Mouse (Mus musculus): ENCODE data around the gene Ssr4. TPM values are rescaled to one million over a fixed set of nuclear protein-coding genes. Genes with fewer than 3 reads are reported as not detected.
"Not testable (repeated sequence)": the region's sequence is repeated elsewhere in the genome, so short reads cannot be mapped to it uniquely, and the experiment has no call there.

Ssr4 gene
- polyA plus RNA-seq (2012; rRNA removed) = 239 and 253 TPM in 2 replicates

DNA sequence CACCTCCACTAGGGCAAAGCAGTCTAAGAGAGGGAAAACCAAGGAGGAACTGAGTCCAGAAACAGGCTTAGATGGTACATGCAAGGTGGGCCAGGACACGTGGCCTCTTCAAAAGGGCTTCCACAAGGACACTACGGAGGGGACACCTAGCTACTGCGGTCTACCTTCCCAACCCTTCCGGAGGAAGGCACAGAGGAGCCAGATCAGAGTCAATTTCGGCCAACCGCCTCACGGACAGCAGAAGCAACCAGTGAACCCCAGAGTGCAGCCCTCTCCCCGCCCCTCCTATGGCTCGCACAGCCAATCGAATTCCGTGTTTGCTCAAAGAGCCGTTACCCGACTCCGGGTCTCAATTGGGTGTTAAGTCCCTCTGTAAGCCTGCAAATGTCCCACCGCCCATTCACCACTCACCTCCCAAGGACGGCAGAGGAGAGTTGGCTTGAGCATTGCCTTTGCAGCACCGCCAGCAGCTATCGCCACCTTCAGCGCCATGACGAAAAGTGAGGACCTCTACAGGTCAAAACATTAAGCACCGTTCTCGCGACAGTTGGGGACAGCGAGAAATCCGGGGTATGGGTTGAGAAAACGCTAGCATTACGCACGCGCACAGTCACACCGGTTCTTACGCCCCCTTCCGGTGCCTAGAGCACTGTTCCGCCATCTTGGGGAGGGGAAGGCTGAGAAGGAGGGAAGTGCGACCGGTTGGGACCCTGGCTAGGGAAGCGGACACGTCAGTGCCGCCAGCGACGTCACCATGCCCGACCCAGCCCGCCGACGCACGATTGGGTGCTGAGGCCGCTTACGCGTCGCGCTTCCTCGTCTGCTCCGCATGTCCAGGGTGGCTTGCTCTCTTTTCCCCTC is at the start of gene Ssr4, which contains the start of gene Idh3g:
Ssr4 (plus strand) TSS at position 665 of the 861 bp plus-strand sequence.
Idh3g (minus strand) TSS at position 534 of the 861 bp plus-strand sequence.
- Histone ChIP-seq H3K4me1 (ENCODE audit: control insufficient read depth, insufficient read depth, low read length) (peaks cover 8% of the 10 kb centered on the region; the same call in 1 of the 2 replicates), H3K4me3 (ENCODE audit: insufficient read depth, low read depth, low read length) (peak within 1 kb of the TSS; percentile 62), H3K27ac (ENCODE audit: insufficient read depth, low read depth, low read length) (peak within 1 kb of the TSS; percentile 84), H3K27me3 (replicated peaks; ENCODE audit: control insufficient read depth, insufficient read depth, low read length) (no peaks in the 10 kb centered on the region), H3K36me3 (ENCODE audit: control insufficient read depth, insufficient read depth, low read length) (no peaks in the 10 kb centered on the region; the same call in 1 of the 2 replicates)
- under 1% methylated on average over 34 of the region's 52 CpGs for WGBS
- TF ChIP-seq CTCF (conservative IDR thresholded peaks at IDR 0.05; ENCODE audit: insufficient read depth, insufficient read length, low read depth, low read length) (no peak), POLR2A (IDR thresholded peaks at IDR 0.05; ENCODE audit: low read depth, low read length) (no peak)
- peak; percentile 97 for DNase-seq

DNA sequence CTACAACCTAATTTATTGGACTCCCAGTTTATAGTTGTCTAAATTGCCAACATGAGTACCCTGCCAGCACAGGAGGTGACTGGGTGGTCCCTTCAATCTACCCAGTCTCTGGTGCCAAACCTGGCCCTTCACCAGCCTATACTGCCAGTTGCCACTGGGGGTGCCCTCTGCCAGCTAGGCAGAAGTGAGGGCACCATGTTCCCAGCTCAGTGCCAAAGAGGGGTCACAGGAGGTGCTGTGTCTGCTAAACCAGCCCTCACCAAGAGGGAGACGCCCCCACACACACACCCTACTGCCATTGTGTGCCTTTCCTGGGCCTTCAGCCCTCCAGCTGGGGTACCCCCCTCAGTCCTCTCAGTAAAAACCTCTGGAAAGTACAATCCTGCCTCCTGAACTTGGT is 48.7 kb upstream of the Ssr4 start:
- WGBS = 86% methylated on average over 1 of the region's 1 CpGs
- Histone ChIP-seq H3K36me3 (ENCODE audit: control insufficient read depth, insufficient read depth, low read length) (no peaks in the 10 kb centered on the region), H3K27ac (ENCODE audit: insufficient read depth, low read depth, low read length) (no peak overlapping the region), H3K4me3 (ENCODE audit: insufficient read depth, low read depth, low read length) (no peak overlapping the region), H3K4me1 (ENCODE audit: control insufficient read depth, insufficient read depth, low read length) (no peaks in the 10 kb centered on the region), H3K27me3 (replicated peaks; ENCODE audit: control insufficient read depth, insufficient read depth, low read length) (no peaks in the 10 kb centered on the region)
- peak; percentile 27; the same call in 1 of the 2 replicates for TF ChIP-seq CTCF (conservative IDR thresholded peaks at IDR 0.05; ENCODE audit: insufficient read depth, insufficient read length, low read depth, low read length)
- no peak for TF ChIP-seq POLR2A (IDR thresholded peaks at IDR 0.05; ENCODE audit: low read depth, low read length)
- no peak for DNase-seq

DNA sequence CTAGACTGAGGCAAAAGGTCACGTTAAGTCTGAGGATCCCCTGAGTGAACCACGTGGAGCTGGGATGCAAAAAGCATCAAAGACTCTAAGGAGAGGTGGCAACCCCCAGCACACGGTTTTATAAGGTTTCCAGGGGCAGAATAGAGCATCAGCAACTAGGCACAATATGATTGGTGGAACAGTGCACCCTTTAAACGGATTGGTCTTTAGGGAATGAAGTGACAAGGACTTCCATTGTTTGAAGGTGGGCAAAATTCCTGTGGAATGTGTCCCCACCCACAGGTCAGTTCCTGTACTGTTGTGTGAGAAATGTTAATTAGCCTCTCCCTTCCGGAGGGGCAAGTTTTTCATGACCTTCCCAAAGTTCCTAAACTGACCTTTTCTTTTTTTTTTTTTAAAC is 47.7 kb upstream of the Ssr4 start:
- Histone ChIP-seq H3K36me3 (ENCODE audit: control insufficient read depth, insufficient read depth, low read length) (no peaks in the 10 kb centered on the region), H3K4me3 (ENCODE audit: insufficient read depth, low read depth, low read length) (no peak overlapping the region), H3K27me3 (replicated peaks; ENCODE audit: control insufficient read depth, insufficient read depth, low read length) (no peaks in the 10 kb centered on the region), H3K4me1 (ENCODE audit: control insufficient read depth, insufficient read depth, low read length) (no peaks in the 10 kb centered on the region), H3K27ac (ENCODE audit: insufficient read depth, low read depth, low read length) (no peak overlapping the region)
- 61% methylated on average over 5 of the region's 5 CpGs for WGBS
- no peak for TF ChIP-seq POLR2A (IDR thresholded peaks at IDR 0.05; ENCODE audit: low read depth, low read length)
- no peak for TF ChIP-seq CTCF (conservative IDR thresholded peaks at IDR 0.05; ENCODE audit: insufficient read depth, insufficient read length, low read depth, low read length)
- DNase-seq = no peak

DNA sequence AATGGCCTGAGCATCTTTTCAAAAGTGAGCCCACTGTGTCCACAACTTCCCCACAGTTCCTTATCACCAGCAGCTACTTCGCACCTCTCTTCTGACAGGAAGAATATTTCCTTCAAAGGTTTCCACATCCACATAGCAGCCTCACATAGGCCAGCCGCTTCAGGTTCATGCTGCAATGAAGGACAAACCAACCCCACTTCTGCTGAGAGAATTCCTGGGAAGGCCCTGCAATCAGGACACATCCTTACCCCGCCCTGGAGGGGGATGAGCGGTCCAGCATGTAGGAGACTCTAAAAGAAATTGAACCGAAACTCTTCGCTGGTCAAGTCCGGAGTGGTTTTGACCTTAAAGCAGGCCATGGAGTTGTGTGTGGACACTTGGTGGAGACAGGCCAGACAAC is 47.0 kb upstream of the Ssr4 start:
- whole genome bisulfite sequencing = 93% methylated on average over 7 of the region's 7 CpGs
- H3K4me3 ChIP-seq (ENCODE audit: insufficient read depth, low read depth, low read length); H3K27ac ChIP-seq (ENCODE audit: insufficient read depth, low read depth, low read length); DNase-seq; H3K27me3 ChIP-seq (replicated peaks; ENCODE audit: control insufficient read depth, insufficient read depth, low read length); H3K4me1 ChIP-seq (ENCODE audit: control insufficient read depth, insufficient read depth, low read length); H3K36me3 ChIP-seq (ENCODE audit: control insufficient read depth, insufficient read depth, low read length): not testable (repeated sequence)

DNA sequence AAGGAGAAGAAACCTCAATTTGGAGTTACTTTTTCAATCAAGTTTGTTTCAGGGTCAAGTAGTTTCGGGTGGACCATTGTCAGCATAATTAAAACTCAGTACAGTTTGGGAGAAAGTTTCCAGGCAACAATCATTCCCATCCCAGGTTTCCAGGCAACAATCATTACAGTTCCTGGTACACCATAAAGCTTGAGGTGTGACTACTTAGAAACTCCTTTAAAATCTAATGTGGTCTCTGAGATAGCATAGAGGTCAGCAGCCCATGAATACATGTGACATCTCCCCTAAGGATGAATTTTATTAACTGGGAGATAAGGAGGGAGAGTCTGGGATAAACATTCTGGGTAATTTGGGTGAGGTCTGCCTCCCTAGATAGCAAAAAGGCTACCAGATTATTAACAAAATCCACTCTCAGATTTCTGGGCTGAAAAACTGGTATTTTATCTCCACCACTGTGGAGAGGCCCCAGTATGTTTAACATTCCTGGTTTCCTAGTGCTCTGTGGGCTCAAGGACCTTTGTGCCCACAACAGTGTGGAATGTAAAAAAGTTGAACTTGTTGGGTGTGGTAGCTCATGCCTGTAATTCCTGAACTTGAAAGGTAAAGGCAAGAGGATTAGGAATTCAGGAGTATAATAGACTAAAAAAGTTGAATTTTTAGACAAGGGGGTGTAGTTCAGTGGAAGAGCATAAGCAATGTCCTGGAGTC is 41.9 kb upstream of the Ssr4 start:
- 93% methylated on average over 1 of the region's 1 CpGs for WGBS
- Histone ChIP-seq H3K4me3 (ENCODE audit: insufficient read depth, low read depth, low read length) (no peak overlapping the region), H3K27ac (ENCODE audit: insufficient read depth, low read depth, low read length) (no peak overlapping the region), H3K27me3 (replicated peaks; ENCODE audit: control insufficient read depth, insufficient read depth, low read length) (no peaks in the 10 kb centered on the region), H3K36me3 (ENCODE audit: control insufficient read depth, insufficient read depth, low read length) (no peaks in the 10 kb centered on the region), H3K4me1 (ENCODE audit: control insufficient read depth, insufficient read depth, low read length) (no peaks in the 10 kb centered on the region)
- TF ChIP-seq POLR2A (IDR thresholded peaks at IDR 0.05; ENCODE audit: low read depth, low read length) = no peak
- no peak for TF ChIP-seq CTCF (conservative IDR thresholded peaks at IDR 0.05; ENCODE audit: insufficient read depth, insufficient read length, low read depth, low read length)
- DNase-seq = no peak

DNA sequence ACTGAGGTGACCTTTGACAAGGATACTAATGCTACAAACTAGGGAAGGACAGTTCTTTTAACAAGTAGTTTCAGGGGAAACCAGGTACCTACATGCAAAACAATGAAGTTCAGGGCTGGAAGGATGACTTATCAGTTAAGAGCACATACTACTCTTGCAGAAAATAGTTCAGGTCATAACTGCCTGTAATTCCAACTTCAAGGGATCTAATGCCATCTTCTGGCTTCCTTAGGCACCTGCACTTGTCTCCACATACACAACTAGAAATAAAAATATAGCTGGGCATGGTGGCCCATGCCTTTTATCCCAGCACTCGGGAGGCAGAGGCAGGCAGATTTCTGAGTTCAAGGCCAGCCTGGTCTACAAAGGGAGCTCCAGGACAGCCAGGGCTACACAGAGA is 37.9 kb upstream of the Ssr4 start:
- Histone ChIP-seq H3K36me3 (ENCODE audit: control insufficient read depth, insufficient read depth, low read length) (no peaks in the 10 kb centered on the region), H3K27ac (ENCODE audit: insufficient read depth, low read depth, low read length) (no peak overlapping the region), H3K27me3 (replicated peaks; ENCODE audit: control insufficient read depth, insufficient read depth, low read length) (no peaks in the 10 kb centered on the region), H3K4me3 (ENCODE audit: insufficient read depth, low read depth, low read length) (no peak overlapping the region), H3K4me1 (ENCODE audit: control insufficient read depth, insufficient read depth, low read length) (no peaks in the 10 kb centered on the region)
- TF ChIP-seq CTCF (conservative IDR thresholded peaks at IDR 0.05; ENCODE audit: insufficient read depth, insufficient read length, low read depth, low read length) (no peak), POLR2A (IDR thresholded peaks at IDR 0.05; ENCODE audit: low read depth, low read length) (no peak)
- DNase-seq = no peak
- 95% methylated on average over 1 of the region's 1 CpGs for WGBS

All from kidney, adult 2 months (tissue).